Mouse (Mus musculus) embryo, embryonic 9.5 days (tissue): ENCODE measurements at regions not wholly inside any gene's neighbourhood (a gene's known extent, or its start where the extent isn't known, plus 50 kb on each side); places are given as distances from the start of the nearest gene placed in this dataset.

ENCODE experiments used
- DNase-seq: peaks from one replicate; pipeline ENCODE4 v3.0.0-alpha.2; 2017; ENCODE audit errors: extremely low spot score

- no peak for DNase-seq
Observed at GRCm38 (mm10) chr2:48407876-48408275, 406.0 kb upstream of the Acvr2a start.

DNA sequence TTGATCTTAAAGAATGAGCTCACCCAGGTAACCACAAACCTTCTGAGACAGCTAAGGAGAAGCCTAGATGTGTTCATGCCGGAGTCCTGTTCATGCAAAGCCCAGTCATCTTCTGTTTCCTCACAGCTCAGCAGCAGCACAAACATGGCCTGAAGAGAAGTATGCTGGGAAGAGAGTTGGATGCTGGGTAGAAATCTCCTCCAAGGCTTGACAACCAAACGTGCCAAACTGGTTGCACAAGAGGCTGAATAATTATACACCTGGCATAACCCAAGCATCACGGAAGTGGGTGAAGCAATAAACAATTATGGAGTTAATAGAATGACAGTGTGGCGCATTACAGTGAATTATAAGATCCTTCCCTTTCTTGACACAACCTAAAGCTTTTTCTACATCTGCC lies 404.0 kb upstream of the Acvr2a start:
- DNase-seq, result no peak

DNA sequence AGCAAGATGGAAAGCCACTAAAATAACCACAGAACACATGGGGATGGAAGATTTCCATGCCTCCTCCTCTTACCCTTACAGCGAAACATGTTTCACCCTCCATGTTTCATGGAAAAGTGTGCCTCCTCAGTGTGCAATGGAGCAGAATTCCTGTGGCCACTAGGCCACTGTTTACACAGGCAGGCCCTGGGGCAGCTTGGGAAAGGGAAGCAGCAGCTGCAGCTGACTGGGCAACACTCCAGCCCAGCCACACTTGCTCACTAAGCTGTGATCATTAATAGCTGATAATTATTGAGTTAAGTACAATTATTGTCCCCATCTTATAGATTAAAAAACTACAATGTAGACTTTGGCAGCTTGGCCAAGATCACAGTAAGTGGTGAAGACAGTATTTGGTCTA lies 402.5 kb upstream of the Acvr2a start:
- no peak for DNase-seq

- DNase-seq, result no peak
Observed at GRCm38 (mm10) chr2:48412683-48413440, 401.0 kb upstream of the Acvr2a start.

DNA sequence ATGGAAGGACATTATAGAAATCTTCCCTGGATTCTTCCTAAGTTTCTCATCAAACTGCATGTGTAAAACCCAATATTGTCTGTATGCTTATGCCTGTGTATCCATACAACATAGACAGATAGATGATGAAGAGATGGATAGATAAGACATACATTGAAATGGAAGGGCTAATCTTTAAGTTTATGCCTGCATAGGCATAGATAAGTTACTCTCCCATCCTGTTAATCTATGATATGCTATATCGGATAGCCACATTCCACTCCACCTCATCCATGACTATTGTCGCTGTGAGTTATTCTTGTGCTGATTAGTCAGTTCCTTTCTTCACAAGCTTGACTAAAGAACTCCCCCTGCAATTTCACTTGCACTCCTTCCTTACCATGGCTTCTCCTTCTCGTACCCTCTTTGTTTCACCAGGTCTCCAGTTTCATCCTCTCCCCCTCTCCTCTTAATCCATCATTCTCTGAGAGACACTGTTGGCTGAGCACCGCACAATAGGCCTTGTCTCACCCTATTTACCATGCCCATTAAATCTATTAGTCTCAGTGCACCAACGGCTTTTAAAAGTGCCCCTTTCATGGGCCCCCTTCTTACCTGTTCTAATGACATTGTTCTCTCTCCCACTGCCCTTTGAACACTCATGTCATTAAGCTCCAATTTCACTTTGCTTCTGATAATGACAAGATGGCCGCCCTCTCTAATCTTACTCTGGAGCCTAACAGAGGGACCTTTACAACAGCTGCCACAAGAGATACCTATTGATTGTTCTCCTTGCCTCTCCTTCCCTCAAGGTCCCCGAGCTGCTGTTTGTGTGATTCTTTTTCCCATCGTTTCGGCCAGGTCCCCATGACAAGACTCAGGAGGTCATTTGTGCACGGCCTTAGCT lies 399.1 kb upstream of the Acvr2a start:
- peak; percentile 33 for DNase-seq

DNA sequence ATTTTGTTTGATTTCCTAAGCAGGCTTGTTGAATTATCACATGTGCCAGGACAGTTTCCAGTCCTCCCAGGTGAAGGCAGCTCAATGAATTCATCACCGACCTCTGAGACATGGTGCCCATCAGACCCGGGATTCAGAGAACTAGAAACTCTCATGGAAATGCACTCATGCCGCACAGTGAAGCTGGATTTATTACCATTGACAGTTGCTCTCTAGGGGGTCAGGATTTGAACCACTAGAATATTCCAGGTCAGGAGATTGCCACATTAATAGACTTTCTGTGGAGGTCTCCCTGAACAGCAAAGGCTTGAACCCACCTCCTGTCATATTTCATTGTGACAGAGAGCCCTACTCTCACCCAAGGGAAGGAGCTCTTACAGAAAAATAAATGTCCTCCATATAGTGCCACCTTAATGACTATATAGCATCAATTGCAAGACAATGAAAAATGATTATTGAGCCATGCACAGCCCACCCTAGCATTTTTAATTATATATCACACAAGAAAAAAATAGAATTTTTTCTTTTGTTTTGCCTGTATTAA lies 397.6 kb upstream of the Acvr2a start:
- DNase-seq, result no peak

GRCm38 (mm10) chr2:48417000-48417596 lies 396.8 kb upstream of the Acvr2a start:
- no peak for DNase-seq

DNA sequence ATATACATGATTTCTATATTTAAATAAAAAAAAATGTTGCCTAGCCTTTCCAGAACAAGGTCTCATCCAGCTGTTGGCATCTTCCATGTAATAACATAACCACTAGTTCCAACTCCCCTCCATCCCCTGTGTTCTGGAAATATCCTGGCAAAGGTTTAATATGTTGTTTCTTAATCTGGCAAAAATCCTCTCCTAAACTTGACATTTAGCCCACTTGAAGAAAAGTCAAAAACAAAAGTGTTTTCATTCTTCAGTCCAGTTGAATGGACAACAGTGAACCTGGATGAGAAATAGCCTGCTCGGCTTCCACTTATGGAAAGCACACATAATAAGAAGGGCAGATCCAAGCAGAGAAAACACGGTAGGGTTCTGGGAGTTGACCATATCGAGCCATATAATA lies 393.1 kb upstream of the Acvr2a start:
- no peak for DNase-seq

- peak; percentile 43 for DNase-seq
Observed at GRCm38 (mm10) chr2:48423861-48424442, 390.0 kb upstream of the Acvr2a start.

DNA sequence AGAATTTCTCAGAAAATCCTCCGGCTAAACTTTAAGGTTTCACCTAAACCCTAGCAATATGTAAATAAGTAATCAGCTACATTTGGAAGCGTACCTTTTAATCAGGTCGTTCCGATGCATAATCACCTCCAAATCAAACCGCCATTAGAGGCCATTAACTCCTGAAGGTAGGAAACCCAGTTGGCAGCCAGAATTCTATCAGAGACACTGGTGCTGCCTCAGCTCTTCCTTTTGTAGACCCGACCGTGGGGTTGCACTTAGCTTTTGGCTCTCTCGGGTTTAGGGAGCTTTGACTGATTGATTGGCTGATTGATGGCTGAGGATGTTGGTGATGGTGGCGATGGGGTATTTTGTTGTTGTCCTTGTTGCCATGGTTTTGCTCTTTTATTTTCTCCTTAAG lies 389.3 kb upstream of the Acvr2a start:
- DNase-seq, result peak; percentile 43

- DNase-seq, result peak; percentile 32
Observed at GRCm38 (mm10) chr2:48425200-48426090, 388.5 kb upstream of the Acvr2a start.

- DNase-seq, result no peak
Observed at GRCm38 (mm10) chr2:48432545-48432944, 381.4 kb upstream of the Acvr2a start.

DNA sequence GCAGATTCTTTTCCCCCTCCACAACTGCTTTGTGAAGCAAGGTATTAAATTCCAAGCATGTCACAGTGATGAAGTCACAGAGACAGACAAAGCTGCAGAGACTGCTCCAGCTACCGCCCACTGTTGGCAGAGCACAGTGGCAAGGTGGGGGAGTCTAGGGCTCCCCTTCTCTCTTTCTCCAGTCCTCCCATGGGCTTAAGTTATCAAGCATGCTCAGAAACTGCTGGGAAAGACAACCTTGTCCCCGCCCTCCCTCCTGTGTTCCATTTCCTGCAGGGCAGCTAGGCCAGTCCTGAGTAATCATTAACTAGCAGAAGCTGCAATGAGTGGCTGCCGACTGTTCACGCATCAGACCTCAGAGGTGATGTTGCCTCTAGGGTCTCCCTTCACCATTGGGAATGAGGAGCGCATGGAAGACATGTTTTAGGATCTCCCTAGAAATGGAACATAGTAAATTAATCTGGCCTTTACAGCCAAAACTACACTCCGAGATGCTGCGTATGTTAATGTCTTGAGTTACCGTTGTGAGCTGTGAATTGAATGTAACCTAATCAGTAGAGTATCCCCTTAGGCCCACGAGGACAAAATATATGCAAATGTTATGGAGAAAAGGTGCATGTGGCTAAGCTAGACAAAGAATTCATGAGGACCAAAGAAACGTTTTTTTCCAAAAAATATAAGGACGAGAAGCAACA lies 372.5 kb upstream of the Acvr2a start:
- peak; percentile 49 for DNase-seq

DNA sequence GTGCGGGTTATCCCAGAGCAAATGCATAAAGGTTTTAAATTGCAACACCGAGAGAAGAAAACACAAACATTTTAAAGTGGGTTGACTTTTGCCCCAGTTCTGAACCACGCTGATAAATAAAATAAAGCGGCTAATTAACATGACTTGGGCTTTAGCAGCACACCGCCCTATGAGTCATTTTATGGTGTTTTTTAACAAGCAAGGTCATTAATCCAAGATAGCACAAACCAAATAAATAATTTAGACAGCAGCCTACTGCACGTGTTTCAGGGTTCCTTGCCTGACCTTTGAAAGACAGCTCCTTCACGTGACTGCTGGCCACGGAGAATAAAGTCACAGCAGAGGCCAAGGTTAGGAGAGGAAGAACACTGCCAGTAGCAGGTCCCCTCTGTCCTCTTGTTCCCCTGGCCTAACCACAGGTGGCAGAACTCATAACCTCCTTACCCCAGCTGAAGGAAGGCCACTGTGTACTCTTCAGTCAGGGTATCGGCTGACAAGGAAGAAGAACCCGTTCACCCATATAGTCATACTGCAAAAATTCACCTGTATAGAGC lies 371.8 kb upstream of the Acvr2a start:
- no peak for DNase-seq

DNA sequence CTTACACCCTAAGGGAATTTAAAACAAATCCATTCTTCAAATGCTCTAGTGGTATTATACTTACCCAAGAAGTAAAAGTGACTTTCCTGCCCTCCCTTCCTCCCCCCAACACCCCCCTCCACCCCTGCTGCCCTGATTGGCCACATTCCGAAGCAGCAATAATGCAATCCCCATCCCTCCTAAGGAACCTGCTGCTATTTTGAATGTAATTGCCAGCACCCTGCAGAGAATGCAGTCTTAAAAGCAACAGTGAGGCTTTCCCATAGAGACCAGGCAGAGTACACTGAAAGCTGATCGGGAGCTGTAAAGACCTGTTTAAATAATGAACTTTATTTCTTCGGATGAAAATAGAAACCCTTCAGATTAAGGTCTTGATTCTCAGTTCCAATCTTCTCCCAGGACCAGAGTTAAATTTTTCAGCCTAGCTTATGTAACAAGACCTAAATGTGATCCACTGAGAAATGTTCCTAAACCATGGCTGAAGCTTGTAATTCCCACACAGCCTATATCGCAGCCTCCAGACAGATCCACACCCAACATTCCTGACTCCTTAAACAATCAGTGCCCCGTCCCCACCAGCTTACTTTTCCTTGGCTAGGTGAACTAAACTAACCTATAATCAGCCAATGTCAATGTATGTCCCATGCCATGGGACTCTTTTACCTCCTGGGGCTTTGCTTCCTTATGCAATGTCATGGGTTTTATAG lies 367.9 kb upstream of the Acvr2a start:
- DNase-seq, result no peak

- no peak for DNase-seq
Observed at GRCm38 (mm10) chr2:48446617-48447016, 367.3 kb upstream of the Acvr2a start.

DNA sequence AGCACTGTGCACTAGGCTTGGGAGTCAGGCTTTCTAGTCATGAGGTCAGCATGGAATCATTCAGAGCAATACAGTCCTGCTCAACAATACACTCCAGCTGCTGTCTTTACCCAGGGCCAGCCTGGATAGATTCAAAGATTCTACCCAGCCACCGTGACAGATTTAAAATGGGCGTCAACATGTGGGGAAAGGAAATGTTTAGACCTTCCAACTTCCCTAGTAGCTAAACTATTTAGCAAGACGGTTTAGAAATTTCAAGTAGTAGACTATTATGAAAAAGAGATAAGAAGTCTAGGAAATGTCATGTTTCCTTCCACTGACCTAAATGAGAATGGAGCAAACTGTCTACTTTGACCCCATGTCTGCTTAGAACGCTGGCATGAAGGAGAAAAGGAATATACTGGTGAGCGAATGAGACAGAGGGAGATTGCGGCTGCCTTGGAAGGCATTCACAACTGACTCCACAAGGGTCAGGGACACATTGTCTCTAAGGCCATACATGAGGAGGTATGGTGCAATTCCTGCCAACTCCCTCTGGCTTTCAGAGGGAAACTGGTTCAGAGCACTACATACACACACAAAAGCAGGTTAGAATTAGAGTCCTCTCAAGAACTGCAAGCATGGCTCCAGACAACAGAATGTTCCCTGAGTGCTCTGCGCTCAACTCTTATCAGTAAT lies 364.6 kb upstream of the Acvr2a start:
- no peak for DNase-seq
